Mouse (Mus musculus) small intestine, adult 2 months (tissue): Measurements from ENCODE around the gene Tubg1.

Source experiments
- CTCF ChIP-seq: fragments of 200-500 bp; IDR thresholded peaks from 2 replicates; pipeline ENCODE4 v1.5.1; 2012; ENCODE audit warnings: low read depth, mild to moderate bottlenecking, control low read depth, inconsistent platforms, low read length, moderate library complexity, mixed read lengths; ENCODE audit not compliant: insufficient replicate concordance, insufficient read length; ENCODE audit errors: extremely low read depth
- POLR2A ChIP-seq: fragments of 200-500 bp; IDR thresholded peaks from 2 replicates; pipeline ENCODE4 v1.6.1; 2012; ENCODE audit warnings: low read depth, mild to moderate bottlenecking, control low read depth, inconsistent platforms, low read length, moderate library complexity

GRCm38 (mm10) chr11:101128996-101129577 is 9.3 kb downstream of the Tubg1 start:
- no peak for TF ChIP-seq CTCF
- TF ChIP-seq POLR2A, result no peak
